Comparison of ENCODE assay signal across 8 mouse cellular contexts in the genomic region with DNA sequence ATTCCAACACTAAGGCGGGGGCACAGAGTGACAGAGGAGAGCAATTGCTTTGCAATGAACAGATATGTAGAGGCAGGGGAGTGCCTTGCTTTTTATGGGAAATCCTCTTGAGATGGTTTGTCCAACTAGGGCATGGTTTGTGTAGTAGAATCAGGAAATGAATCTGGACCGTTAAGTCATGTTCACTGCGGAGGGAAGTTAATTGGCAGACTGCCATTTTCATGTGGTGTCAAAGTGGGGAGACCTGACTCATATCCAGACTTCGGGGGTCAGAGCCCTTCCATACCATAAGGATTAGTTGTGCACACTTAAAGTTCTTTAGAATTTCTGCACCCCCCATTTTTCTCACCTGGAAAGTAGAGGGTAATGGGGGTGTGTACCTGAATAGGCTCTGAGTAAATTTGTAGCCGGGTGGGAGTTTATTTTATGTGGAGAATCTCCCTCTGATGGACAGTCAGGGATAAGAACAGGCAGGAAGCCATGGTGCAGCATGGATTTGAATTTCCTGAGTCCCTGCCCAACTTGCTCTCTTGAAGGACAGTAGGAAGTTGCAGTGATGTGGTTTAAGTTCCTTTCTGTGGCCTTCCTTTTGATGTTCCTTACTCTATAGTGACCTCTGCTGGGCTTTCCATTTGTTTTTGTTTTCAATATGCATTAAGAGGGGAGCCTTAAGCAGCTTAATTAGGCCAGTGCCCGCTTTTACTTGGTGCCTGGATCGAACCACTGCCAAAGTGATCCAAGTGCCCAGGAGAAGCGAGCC.
DNase-seq lines count a peak whose midpoint lies in the region; ATAC-seq lines count a peak whose summit lies in the region.

No protein-coding gene starts in this region.

- no peaks in the 10 kb centered on the region for H3K27me3 ChIP-seq in hindbrain, embryonic 14.5 days (ENCODE audit: control insufficient read depth, insufficient read depth, low read length)
- H3K27me3 ChIP-seq in hindbrain, embryonic 10.5 days (ENCODE audit: insufficient read depth, poor library complexity, severe bottlenecking), result no peaks in the 10 kb centered on the region
- no peaks in the 10 kb centered on the region for H3K27me3 ChIP-seq in forebrain, embryonic 16.5 days (replicated peaks; ENCODE audit: control insufficient read depth, insufficient read depth, low read length)

- no peaks in the 10 kb centered on the region for H3K36me3 ChIP-seq in hindbrain, embryonic 14.5 days (replicated peaks; ENCODE audit: control insufficient read depth, insufficient read depth)
- H3K36me3 ChIP-seq in hindbrain, embryonic 10.5 days, result no peaks in the 10 kb centered on the region
- H3K36me3 ChIP-seq in forebrain, embryonic 16.5 days (ENCODE audit: control insufficient read depth, insufficient read depth), result peaks cover 7% of the 10 kb centered on the region

- no peak overlapping the region for H3K9ac ChIP-seq in hindbrain, embryonic 14.5 days
- no peak overlapping the region for H3K9ac ChIP-seq in forebrain, embryonic 16.5 days (replicated peaks; ENCODE audit: low read depth, low read length)

- WGBS in hindbrain, embryonic 14.5 days, result 54% methylated on average over 8 of the region's 8 CpGs
- WGBS in hindbrain, embryonic 10.5 days, result 72% methylated on average over 8 of the region's 8 CpGs
- 46% methylated on average over 8 of the region's 8 CpGs for WGBS in forebrain, embryonic 16.5 days

- no peak overlapping the region for H3K4me2 ChIP-seq in hindbrain, embryonic 14.5 days (replicated peaks)
- no peak overlapping the region for H3K4me2 ChIP-seq in forebrain, embryonic 16.5 days (ENCODE audit: low read length)

- peaks cover 10% of the 10 kb centered on the region for H3K4me1 ChIP-seq in hindbrain, embryonic 14.5 days (replicated peaks; ENCODE audit: control insufficient read depth, insufficient read depth, low read length)
- peaks cover 9% of the 10 kb centered on the region for H3K4me1 ChIP-seq in hindbrain, embryonic 10.5 days (replicated peaks)
- H3K4me1 ChIP-seq in forebrain, embryonic 16.5 days (replicated peaks; ENCODE audit: control insufficient read depth, insufficient read depth, low read length), result peaks cover 23% of the 10 kb centered on the region

- no peaks in the 10 kb centered on the region for H3K9me3 ChIP-seq in hindbrain, embryonic 14.5 days (ENCODE audit: control insufficient read depth, low read length)
- H3K9me3 ChIP-seq in hindbrain, embryonic 10.5 days, result no peaks in the 10 kb centered on the region
- no peaks in the 10 kb centered on the region for H3K9me3 ChIP-seq in forebrain, embryonic 16.5 days (ENCODE audit: control insufficient read depth, low read length)

- no peak overlapping the region for H3K4me3 ChIP-seq in hindbrain, embryonic 14.5 days (replicated peaks; ENCODE audit: low read length)
- no peak overlapping the region for H3K4me3 ChIP-seq in hindbrain, embryonic 10.5 days
- H3K4me3 ChIP-seq in forebrain, embryonic 16.5 days (replicated peaks; ENCODE audit: low read length), result no peak overlapping the region

- DNase-seq in hindbrain, embryonic 14.5 days (ENCODE audit: low spot score), result peak; percentile 81
- no peak for DNase-seq in hindbrain, embryonic 10.5 days (ENCODE audit: low spot score)
- peak; percentile 33 for DNase-seq in CD4-positive helper T cell, adult 2 months (ENCODE audit: low read depth, low spot score)
- DNase-seq in adipocyte (ENCODE audit: low spot score), result peak; percentile 77
- peak; percentile 32 for DNase-seq in heart, postnatal 4 days
- peak; percentile 64 for DNase-seq in lung, postnatal 36 days
- DNase-seq in urinary bladder, postnatal 4 days (ENCODE audit: low spot score in 2 of 2), result no peak

- no peak for ATAC-seq in hindbrain, embryonic 14.5 days (ENCODE audit: low FRiP score)
- no peak for ATAC-seq in forebrain, embryonic 16.5 days

- H3K27ac ChIP-seq in hindbrain, embryonic 14.5 days, result no peak overlapping the region
- no peak overlapping the region for H3K27ac ChIP-seq in hindbrain, embryonic 10.5 days
- no peak overlapping the region for H3K27ac ChIP-seq in forebrain, embryonic 16.5 days (ENCODE audit: low read length)

Comparison
In these comparisons a context has a peak if more than half of its experiments do, and no peak if none do; other contexts are left out.
1. DNase-seq: peak in hindbrain, embryonic 14.5 days (single experiment), CD4-positive helper T cell, adult 2 months (single experiment), adipocyte (single experiment), heart, postnatal 4 days (single experiment) and lung, postnatal 36 days (single experiment); none in hindbrain, embryonic 10.5 days (single experiment) and urinary bladder, postnatal 4 days (0 of 2).